Mouse (Mus musculus): ENCODE measurements around the gene Ccdc40.

DNA sequence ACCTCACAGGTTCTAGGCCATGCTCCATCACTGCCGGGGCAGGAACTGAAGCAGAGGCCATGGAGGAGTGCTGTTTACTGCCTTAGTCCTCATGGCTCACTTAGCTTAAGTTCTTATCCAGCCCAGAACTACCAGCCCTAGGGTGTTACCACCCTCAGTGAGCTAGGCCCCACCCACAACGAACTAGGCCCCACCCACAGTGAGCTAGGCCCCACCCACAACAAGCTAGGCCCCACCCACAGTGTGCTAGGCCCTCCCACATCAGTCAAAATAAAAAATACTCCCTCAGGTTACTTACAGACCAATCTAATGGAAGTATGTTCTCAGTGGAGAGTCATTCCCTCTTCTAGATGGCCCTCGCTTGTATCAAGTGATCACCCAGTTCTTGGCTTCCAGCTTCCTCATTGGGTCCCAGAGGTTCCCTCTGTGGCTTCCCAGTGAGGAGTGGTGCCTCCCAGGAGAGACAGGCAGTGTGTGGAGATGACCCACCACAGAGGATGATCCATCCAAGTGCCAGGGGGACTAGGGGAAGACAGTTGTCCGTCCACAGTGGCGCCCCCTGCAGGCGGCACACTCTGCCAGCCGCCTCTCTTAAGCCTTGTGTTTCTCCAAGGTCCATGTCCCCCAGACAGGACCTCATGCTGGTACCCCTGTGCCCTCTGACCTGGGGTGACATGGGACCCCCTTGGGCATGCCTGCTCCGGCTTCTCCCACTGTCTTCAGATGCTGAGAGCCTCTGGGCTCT, 45.0 kb downstream of the Ccdc40 start:
- no peak for TF ChIP-seq POLR2A (IDR thresholded peaks at IDR 0.05; ENCODE audit: control insufficient read depth, extremely low read depth, insufficient read depth, low read length, poor library complexity)
- TF ChIP-seq CTCF (IDR thresholded peaks at IDR 0.05; ENCODE audit: borderline replicate concordance, control insufficient read depth, extremely low read depth, insufficient read depth, low read length, poor library complexity) = peak; percentile 78; the same call in 1 of the 2 replicates
